Mouse (Mus musculus) lung, embryonic 14.5 days (tissue): ENCODE results near the gene Grik4. TPM values are rescaled to one million over a fixed set of nuclear protein-coding genes. Genes with fewer than 3 reads are reported as not detected.
A peak's percentile ranks its signal among the peaks of the same experiment; 100 is the strongest.

Experiments used
- ATAC-seq: fragments of 200-750 bp; cut with Nextera tagmentation; 2 replicates; pipeline ENCODE4 v1.8.0; 2017; ENCODE audit warnings: mild to moderate bottlenecking, moderate TSS enrichment, moderate library complexity; ENCODE audit not compliant: insufficient read depth
- DNase-seq: peaks from one replicate; pipeline ENCODE4 v3.0.0-alpha.2; 2015
- H3K27ac ChIP-seq: fragments of 300-500 bp; sonication (generic); 2 replicates; pipeline ENCODE4 v1.5.1; 2014; ENCODE audit warnings: low read depth, mild to moderate bottlenecking, moderate library complexity
- H3K27me3 ChIP-seq: fragments of 300-500 bp; sonication (generic); 2 replicates; pipeline ENCODE4 v1.6.1; 2014; ENCODE audit warnings: low read length, control low read depth; ENCODE audit not compliant: insufficient read depth
- H3K36me3 ChIP-seq: fragments of 300-500 bp; sonication (generic); 2 replicates; pipeline ENCODE4 v1.6.1; 2014; ENCODE audit warnings: control low read depth; ENCODE audit not compliant: insufficient read depth
- H3K4me1 ChIP-seq: fragments of 300-500 bp; sonication (generic); 2 replicates; pipeline ENCODE4 v1.6.1; 2014; ENCODE audit warnings: antibody characterized with exemption, control low read depth; ENCODE audit not compliant: insufficient read depth
- H3K4me2 ChIP-seq: fragments of 300-500 bp; sonication (generic); 2 replicates; pipeline ENCODE4 v1.6.1; 2014; ENCODE audit warnings: mild to moderate bottlenecking
- H3K4me3 ChIP-seq: fragments of 300-500 bp; sonication (generic); 2 replicates; pipeline ENCODE4 v1.5.1; 2014; ENCODE audit warnings: low read depth, low read length
- H3K9ac ChIP-seq: fragments of 300-500 bp; sonication (generic); 2 replicates; pipeline ENCODE4 v1.6.1; 2014
- H3K9me3 ChIP-seq: fragments of 300-500 bp; sonication (generic); 2 replicates; pipeline ENCODE4 v1.6.1; 2016; ENCODE audit warnings: low read depth, low read length, control low read depth
- CTCF ChIP-seq: IDR thresholded peaks from 2 replicates; pipeline ENCODE4 v1.5.1; 2016; ENCODE audit warnings: antibody characterized with exemption, low read depth
- WGBS: fragments of 180-500 bp; shearing (Covaris S2); extraction: QIAGEN DNeasy Blood & Tissue Kit; methylation state at CpG from one replicate; pipeline ENCODE4 v1.1.7; 2014; 5-methylcytosine and 5-hydroxymethylcytosine counted together
- polyA plus RNA-seq: library from polyadenylated mRNA; unstranded; fragments of >200 nt; fragmentation: Nextera tagmentation; extraction: Ambion mirVana; gene quantifications from 2 replicates; pipeline ENCODE4 v1.2.1, GENCODE M21; 2014

Grik4 gene
- polyA plus RNA-seq, 1 experiment from 2014 or later = 2.2 TPM

GRCm38 (mm10) chr9:42853077-42853476, 91.2 kb downstream of the Grik4 start:
- Histone ChIP-seq H3K27ac (no peak overlapping the region), H3K27me3 (no peaks in the 10 kb centered on the region), H3K36me3 (no peaks in the 10 kb centered on the region), H3K4me3 (no peak overlapping the region), H3K4me2 (no peak overlapping the region), H3K9me3 (no peaks in the 10 kb centered on the region), H3K4me1 (peaks cover 3% of the 10 kb centered on the region; the same call in 1 of the 2 replicates), H3K9ac (no peak overlapping the region)
- ATAC-seq (no peak), DNase-seq (no peak)
- WGBS = 70% methylated on average over 3 of the region's 3 CpGs
- no peak for TF ChIP-seq CTCF

- no peak overlapping the region for H3K9ac ChIP-seq
- DNase-seq = no peak
- WGBS = 54% methylated on average over 6 of the region's 6 CpGs
- H3K9me3 ChIP-seq = no peaks in the 10 kb centered on the region
- no peak overlapping the region for H3K27ac ChIP-seq
- H3K4me3 ChIP-seq = no peak overlapping the region
- no peak overlapping the region for H3K4me2 ChIP-seq
- peaks cover 3% of the 10 kb centered on the region; the same call in 1 of the 2 replicates for H3K4me1 ChIP-seq
- TF ChIP-seq CTCF = 0 out of 2 replicates have a peak, but pooled peaks have one; percentile 18
- H3K36me3 ChIP-seq = no peaks in the 10 kb centered on the region
- H3K27me3 ChIP-seq = no peaks in the 10 kb centered on the region
- no peak for ATAC-seq
Measured at GRCm38 (mm10) chr9:42850063-42850462, 94.2 kb downstream of the Grik4 start.

DNA sequence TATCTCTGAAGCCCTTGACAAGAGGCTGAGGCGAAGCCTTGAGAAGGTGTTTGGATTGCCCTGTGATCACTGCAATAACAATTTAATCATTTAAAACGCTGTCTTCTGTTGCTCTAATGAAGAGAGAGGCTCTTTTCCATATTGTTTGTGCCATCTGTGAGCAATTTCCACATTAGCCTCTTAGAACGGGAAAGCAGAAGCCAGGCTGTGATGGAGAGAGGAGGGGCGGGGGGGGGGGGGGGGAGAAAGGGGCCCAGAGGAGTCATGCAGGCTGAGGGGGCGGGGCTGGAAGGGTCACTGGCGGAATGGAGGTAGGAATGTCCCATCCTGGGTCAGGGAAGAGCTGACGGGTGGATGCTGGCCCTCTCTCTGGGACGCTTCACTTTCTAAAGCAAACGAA, 96.2 kb downstream of the Grik4 start:
- no peak overlapping the region for H3K27ac ChIP-seq
- H3K36me3 ChIP-seq = no peaks in the 10 kb centered on the region
- TF ChIP-seq CTCF = no peak
- ATAC-seq (no peak), DNase-seq (no peak)
- no peaks in the 10 kb centered on the region for H3K9me3 ChIP-seq
- H3K27me3 ChIP-seq = no peaks in the 10 kb centered on the region
- H3K4me2 ChIP-seq = no peak overlapping the region
- 19% methylated on average over 7 of the region's 9 CpGs for WGBS
- peaks cover 3% of the 10 kb centered on the region; the same call in 1 of the 2 replicates for H3K4me1 ChIP-seq
- no peak overlapping the region for H3K9ac ChIP-seq
- no peak overlapping the region for H3K4me3 ChIP-seq

GRCm38 (mm10) chr9:42846676-42847425, 97.4 kb downstream of the Grik4 start:
- 71% methylated on average over 10 of the region's 10 CpGs for WGBS
- Histone ChIP-seq H3K9me3 (no peaks in the 10 kb centered on the region), H3K9ac (no peak overlapping the region), H3K36me3 (no peaks in the 10 kb centered on the region), H3K27me3 (no peaks in the 10 kb centered on the region), H3K4me3 (no peak overlapping the region), H3K27ac (no peak overlapping the region), H3K4me2 (no peak overlapping the region), H3K4me1 (peaks cover 3% of the 10 kb centered on the region; the same call in 1 of the 2 replicates)
- ATAC-seq = no peak
- DNase-seq = no peak
- no peak for TF ChIP-seq CTCF

DNA sequence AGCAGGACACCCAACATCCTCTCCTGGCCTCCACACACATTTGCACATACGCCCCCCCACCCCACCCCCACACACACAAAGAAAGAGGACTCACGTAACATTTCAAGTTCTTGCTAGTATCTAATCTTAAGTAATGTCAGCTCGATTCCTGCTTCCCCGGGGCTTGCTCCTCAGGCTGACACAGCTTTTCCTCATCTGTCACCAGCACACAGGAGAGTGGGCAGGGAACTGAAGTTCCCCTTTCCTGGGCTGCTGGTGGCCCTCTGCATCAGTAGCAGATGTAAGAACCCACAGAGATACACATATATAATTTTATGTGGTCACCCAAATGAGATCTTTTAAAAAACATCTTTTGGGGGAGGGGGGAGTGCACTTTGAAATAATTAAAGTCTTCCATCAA, 98.2 kb downstream of the Grik4 start:
- H3K27me3 ChIP-seq = no peaks in the 10 kb centered on the region
- TF ChIP-seq CTCF = no peak
- peaks cover 3% of the 10 kb centered on the region; the same call in 1 of the 2 replicates for H3K4me1 ChIP-seq
- no peaks in the 10 kb centered on the region for H3K9me3 ChIP-seq
- DNase-seq (no peak), ATAC-seq (no peak)
- no peak overlapping the region for H3K4me2 ChIP-seq
- no peak overlapping the region for H3K9ac ChIP-seq
- WGBS = 34% methylated on average over 4 of the region's 4 CpGs
- no peaks in the 10 kb centered on the region for H3K36me3 ChIP-seq
- no peak overlapping the region for H3K4me3 ChIP-seq
- no peak overlapping the region for H3K27ac ChIP-seq

DNA sequence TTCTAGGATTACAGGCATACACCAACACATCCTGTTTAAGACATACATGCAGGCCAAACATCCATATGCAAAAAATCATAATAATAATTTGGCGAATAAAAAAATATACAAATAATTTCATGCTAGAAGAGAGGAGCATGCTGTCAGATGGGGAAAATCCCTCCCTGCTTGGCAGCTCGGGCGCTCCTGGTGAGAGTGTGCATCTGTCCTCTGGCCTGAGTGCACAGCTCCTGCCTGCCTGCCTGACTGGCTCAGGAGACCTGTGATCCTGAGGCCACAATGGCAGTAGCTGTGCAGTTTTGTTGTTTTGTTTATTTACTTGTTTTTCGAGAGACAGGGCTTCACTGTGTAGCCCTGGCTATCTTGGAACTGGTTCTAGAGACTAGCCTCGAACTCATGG, 100.0 kb downstream of the Grik4 start:
- Histone ChIP-seq H3K4me2 (no peak overlapping the region), H3K4me1 (peaks cover 3% of the 10 kb centered on the region), H3K9ac (no peak overlapping the region), H3K27me3 (no peaks in the 10 kb centered on the region), H3K4me3 (no peak overlapping the region), H3K36me3 (no peaks in the 10 kb centered on the region), H3K27ac (no peak overlapping the region), H3K9me3 (no peaks in the 10 kb centered on the region)
- DNase-seq (no peak), ATAC-seq (no peak)
- 84% methylated on average over 5 of the region's 5 CpGs for WGBS
- no peak for TF ChIP-seq CTCF

- Histone ChIP-seq H3K9me3 (no peaks in the 10 kb centered on the region), H3K27me3 (no peaks in the 10 kb centered on the region), H3K9ac (no peak overlapping the region), H3K27ac (peak overlapping the region; percentile 40; the same call in 1 of the 2 replicates), H3K4me1 (peaks cover 12% of the 10 kb centered on the region; the same call in 1 of the 2 replicates), H3K36me3 (no peaks in the 10 kb centered on the region), H3K4me3 (no peak overlapping the region), H3K4me2 (no peak overlapping the region)
- WGBS = 54% methylated on average over 5 of the region's 5 CpGs
- ATAC-seq (no peak), DNase-seq (no peak)
- TF ChIP-seq CTCF = no peak
Measured at GRCm38 (mm10) chr9:42838299-42838698, 106.0 kb downstream of the Grik4 start.
